Mouse (Mus musculus) embryonic fibroblast, embryonic 13.5 days (primary cell): ENCODE data around the gene Arl15.

ENCODE experiments used
- CTCF ChIP-seq: IDR thresholded peaks from 2 replicates; pipeline ENCODE4 v1.5.1; 2011; ENCODE audit warnings: mild to moderate bottlenecking, control low read depth, low read length, moderate library complexity, borderline replicate concordance; ENCODE audit not compliant: insufficient read depth
- POLR2A ChIP-seq: IDR thresholded peaks from 2 replicates; pipeline ENCODE4 v1.6.1; 2011; ENCODE audit warnings: low read depth, mild to moderate bottlenecking, control low read depth, low read length, moderate library complexity

DNA sequence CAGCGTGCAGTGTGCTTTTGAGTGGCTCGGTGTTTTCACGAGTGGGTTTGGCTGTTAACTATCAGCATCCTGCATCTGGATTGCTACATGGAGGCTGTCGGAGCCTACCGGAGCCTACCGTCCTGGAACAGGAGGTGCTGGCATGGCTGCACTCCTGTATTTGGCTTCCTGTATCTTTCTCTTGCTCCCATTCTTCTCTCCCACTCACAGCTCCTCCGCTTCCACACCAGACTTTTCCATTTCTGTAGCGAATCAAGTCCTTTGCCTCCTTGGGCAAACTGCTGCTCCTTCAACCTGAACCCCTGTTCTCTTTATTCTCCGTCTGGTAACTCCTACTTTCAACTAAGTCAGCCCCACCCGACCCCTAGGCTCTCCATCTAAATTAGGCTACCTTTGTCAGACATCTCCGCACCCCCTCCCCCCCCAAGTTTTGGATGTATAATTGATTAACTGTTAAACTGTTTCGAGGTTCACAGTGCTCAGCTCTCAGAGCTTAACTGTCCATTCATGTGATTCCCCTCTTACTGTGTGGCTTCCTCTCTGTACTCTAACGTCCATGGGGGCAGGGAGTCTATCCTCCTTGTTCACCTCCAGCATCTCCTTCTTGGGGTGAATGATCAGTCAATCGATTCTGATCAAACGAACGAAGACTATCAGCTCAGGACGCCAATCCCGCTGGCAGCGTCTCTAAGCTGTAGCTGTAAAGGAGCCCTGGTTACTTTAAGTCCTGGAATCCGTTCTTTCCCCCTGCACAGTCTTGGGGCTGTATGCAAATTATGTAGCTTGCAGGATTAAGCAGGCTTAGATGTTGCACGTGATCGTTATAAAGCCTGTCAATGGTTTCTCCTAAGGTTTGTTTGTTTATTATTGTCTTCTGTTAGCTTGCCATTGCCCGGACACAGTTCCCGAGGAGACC lies 95.1 kb downstream of the Arl15 start:
- no peak for TF ChIP-seq CTCF
- TF ChIP-seq POLR2A = no peak
